Mouse (Mus musculus) c-Kit-positive CD71-negative TER-119-negative erythroid progenitor cells, embryonic 14.5 days (primary cell): ENCODE measurements around the gene Eps15l1.

Experiments used
- DNase-seq: peaks from one replicate; pipeline ENCODE4 v3.0.0-alpha.2; 2013; ENCODE audit warnings: low read depth

Eps15l1 gene

GRCm38 (mm10) chr8:72421362-72422335, at the start of gene Eps15l1:
TSS of gene Eps15l1 (minus strand) at chr8:72421460.
- DNase-seq = peak; percentile 99

GRCm38 (mm10) chr8:72470684-72471083, 49.4 kb upstream of the Eps15l1 start:
- DNase-seq = no peak

- DNase-seq = no peak
Observed at GRCm38 (mm10) chr8:72469984-72470383, 48.7 kb upstream of the Eps15l1 start.

- DNase-seq = no peak
Observed at GRCm38 (mm10) chr8:72469243-72469642, 48.0 kb upstream of the Eps15l1 start.

- no peak for DNase-seq
Observed at GRCm38 (mm10) chr8:72464211-72464610, 43.0 kb upstream of the Eps15l1 start.

- no peak for DNase-seq
Observed at GRCm38 (mm10) chr8:72459881-72460533, 38.7 kb upstream of the Eps15l1 start.

GRCm38 (mm10) chr8:72458457-72458856, 37.2 kb upstream of the Eps15l1 start:
- DNase-seq = no peak

- DNase-seq = no peak
Observed at GRCm38 (mm10) chr8:72457806-72458205, 36.5 kb upstream of the Eps15l1 start.

- no peak for DNase-seq
Observed at GRCm38 (mm10) chr8:72455317-72455716, 34.1 kb upstream of the Eps15l1 start.

- DNase-seq = no peak
Observed at GRCm38 (mm10) chr8:72453904-72454303, 32.6 kb upstream of the Eps15l1 start.

- DNase-seq = no peak
Observed at GRCm38 (mm10) chr8:72451516-72451915, 30.3 kb upstream of the Eps15l1 start.

- no peak for DNase-seq
Observed at GRCm38 (mm10) chr8:72445071-72445470, 23.8 kb upstream of the Eps15l1 start.

- no peak for DNase-seq
Observed at GRCm38 (mm10) chr8:72443994-72444350, 22.7 kb upstream of the Eps15l1 start.

- peak; percentile 98 for DNase-seq
Observed at GRCm38 (mm10) chr8:72443338-72443993, 22.2 kb upstream of the Eps15l1 start, which contains the start of the genes Calr3 and 1700030K09Rik. TSS of gene Calr3 (minus strand) at chr8:72443870. TSS of gene 1700030K09Rik (plus strand) at chr8:72443880.

GRCm38 (mm10) chr8:72438248-72439015, 17.2 kb upstream of the Eps15l1 start:
- no peak for DNase-seq

- DNase-seq = no peak
Observed at GRCm38 (mm10) chr8:72434952-72435351, 13.7 kb upstream of the Eps15l1 start.

GRCm38 (mm10) chr8:72429676-72430075, 8.4 kb upstream of the Eps15l1 start:
- no peak for DNase-seq

GRCm38 (mm10) chr8:72422926-72423325, 1.7 kb upstream of the Eps15l1 start:
- DNase-seq = no peak

GRCm38 (mm10) chr8:72420571-72421361, 494 bp downstream of the Eps15l1 start:
- no peak for DNase-seq

- no peak for DNase-seq
Observed at GRCm38 (mm10) chr8:72418073-72418472, 3.2 kb downstream of the Eps15l1 start.

GRCm38 (mm10) chr8:72415252-72415651, 6.0 kb downstream of the Eps15l1 start:
- no peak for DNase-seq
